Mouse (Mus musculus) cerebellum, postnatal 4 days (tissue): ENCODE data around the gene Itga7.
"Not testable (repeated sequence)": the region's sequence is repeated elsewhere in the genome, so short reads cannot be mapped to it uniquely, and the experiment has no call there.

Experiments
- DNase-seq, 2 experiments: peaks; one replicate each; pipeline ENCODE4 v3.0.0; 2022; ENCODE audit warnings: low spot score in 2 of 2, mixed read lengths in 1 of 2

The Itga7 gene

GRCm38 (mm10) chr10:128980644-128981365 is 47.2 kb downstream of the Itga7 start:
- DNase-seq: no peak

- not testable (repeated sequence) for DNase-seq
These were observed 55.5 kb downstream of the Itga7 start, which contains the start of gene Olfr9 for GRCm38 (mm10) chr10:128989131-128989530. Gene Olfr9 (plus strand): TSS chr10:128989431.

- DNase-seq: not testable (repeated sequence)
These were observed 56.7 kb downstream of the Itga7 start for GRCm38 (mm10) chr10:128990129-128990850.

- no peak for DNase-seq
These were observed 57.4 kb downstream of the Itga7 start for GRCm38 (mm10) chr10:128990994-128991393.

GRCm38 (mm10) chr10:128995796-128996195 is 62.2 kb downstream of the Itga7 start:
- DNase-seq: no peak

- DNase-seq: no peak
These were observed 63.0 kb downstream of the Itga7 start for GRCm38 (mm10) chr10:128996523-128997040.

GRCm38 (mm10) chr10:129004032-129004920 is 70.7 kb downstream of the Itga7 start:
- DNase-seq: no peak
